Mouse (Mus musculus) myocyte (in vitro differentiated cells): ENCODE results near the gene Gm2381.
"Not testable (repeated sequence)": the region's sequence is repeated elsewhere in the genome, so short reads cannot be mapped to it uniquely, and the experiment has no call there.

Experiments
- CEBPB ChIP-seq: IDR thresholded peaks from 2 replicates; pipeline ENCODE4 v1.6.1; 2011; ENCODE audit warnings: mild to moderate bottlenecking, moderate library complexity; ENCODE audit not compliant: poor library complexity, insufficient read depth, severe bottlenecking
- E2F4 ChIP-seq: IDR thresholded peaks from one replicate; pipeline ENCODE4 v1.6.1; 2011; ENCODE audit warnings: mild to moderate bottlenecking, control low read depth, moderate library complexity; ENCODE audit not compliant: insufficient read depth
- MAX ChIP-seq: IDR thresholded peaks from one replicate; pipeline ENCODE4 v1.6.1; 2011; ENCODE audit warnings: low read depth, mild to moderate bottlenecking, control low read depth
- POLR2A ChIP-seq: IDR thresholded peaks from one replicate; pipeline ENCODE4 v1.6.1; 2011; ENCODE audit warnings: low read depth, mild to moderate bottlenecking, control low read depth, moderate library complexity; ENCODE audit not compliant: insufficient read length
- TCF12 ChIP-seq: IDR thresholded peaks from one replicate; pipeline ENCODE4 v1.6.1; 2011; ENCODE audit warnings: mild to moderate bottlenecking, control low read depth; ENCODE audit not compliant: poor library complexity, insufficient read depth, severe bottlenecking
- USF1 ChIP-seq: IDR thresholded peaks from one replicate; pipeline ENCODE4 v1.6.1; 2011; ENCODE audit warnings: low read depth, mild to moderate bottlenecking, control low read depth, moderate library complexity

DNA sequence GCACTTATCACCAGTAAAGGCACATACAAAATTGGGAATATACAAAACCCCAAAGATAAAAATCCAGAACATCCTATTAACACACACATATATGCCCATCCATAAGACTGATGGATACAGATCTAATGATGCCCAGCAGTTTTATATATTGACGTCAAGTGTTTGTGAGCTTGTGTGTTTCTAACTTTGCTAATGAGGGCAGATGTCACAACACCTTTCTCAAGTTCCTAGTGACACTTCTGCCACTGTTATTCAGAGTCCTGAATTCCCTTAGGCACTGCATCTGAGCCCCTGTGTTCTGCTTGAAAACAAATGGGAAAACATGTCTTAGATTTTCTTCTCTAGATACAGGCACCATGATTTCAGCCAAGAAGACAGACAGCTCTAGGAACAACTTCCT lies 73.6 kb downstream of the Gm2381 start, which contains the start of gene Vmn2r62:
- TF ChIP-seq USF1, POLR2A, CEBPB, E2F4, MAX, TCF12: not testable (repeated sequence)
